Mouse (Mus musculus) monocyte, adult 5-6 weeks (primary cell): Measurements from ENCODE around the gene Kptn. TPM values are rescaled to one million over a fixed set of nuclear protein-coding genes. Genes with fewer than 3 reads are reported as not detected.

Source experiments
- ATAC-seq: fragments of 153-309, 156-312 bp; replicated peaks from 2 replicates; pipeline ENCODE4 v1.8.0; 2017; ENCODE audit warnings: mild to moderate bottlenecking; ENCODE audit not compliant: low TSS enrichment, insufficient number of reproducible peaks, severe bottlenecking, poor library complexity, low FRiP score
- total RNA-seq: library from RNA; stranded (forward); fragments of 200-1000, 200-491, 200-594 nt; gene quantifications from 3 replicates; pipeline ENCODE4 v1.2.3, GENCODE M21; 2017

Gene Kptn
- total RNA-seq: 9.6 to 18.6 TPM (median 15.9 TPM) in 3 replicates

DNA sequence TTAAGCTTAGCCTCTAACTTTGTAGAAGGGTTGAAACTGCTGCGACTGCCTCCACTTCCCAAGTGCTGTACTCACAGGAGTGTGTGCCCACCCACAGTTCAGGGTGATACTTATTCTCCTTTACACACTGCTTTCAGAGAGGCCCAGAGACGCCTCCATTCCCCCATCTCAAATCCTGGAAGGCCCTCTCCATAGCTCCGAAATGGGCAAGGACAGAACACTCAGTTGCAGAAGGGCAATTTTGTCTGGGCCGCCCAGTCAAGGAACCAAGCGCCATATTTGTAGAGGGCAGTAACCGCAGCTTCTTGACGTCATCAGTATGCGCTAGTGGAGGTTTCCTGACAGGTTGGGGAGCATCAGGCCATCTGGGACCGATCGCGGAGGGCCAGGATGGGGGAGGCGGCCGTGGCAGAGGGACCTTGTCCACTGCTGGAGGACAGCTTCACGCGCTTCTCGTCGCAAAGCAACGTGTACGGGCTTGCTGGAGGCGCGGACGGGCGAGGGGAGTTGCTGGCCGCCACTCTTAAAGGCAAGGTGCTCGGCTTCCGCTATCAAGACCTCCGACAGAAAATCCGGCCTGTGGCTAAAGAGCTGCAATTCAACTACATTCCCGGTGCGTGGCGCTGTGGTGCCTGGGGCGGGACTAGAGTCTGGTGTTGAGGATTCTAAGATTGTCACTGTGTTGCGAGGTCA, at the start of gene Kptn:
TSS of gene Kptn (plus strand) at position 327 of the 693 bp plus-strand sequence.
- peak; percentile 86 for ATAC-seq

DNA sequence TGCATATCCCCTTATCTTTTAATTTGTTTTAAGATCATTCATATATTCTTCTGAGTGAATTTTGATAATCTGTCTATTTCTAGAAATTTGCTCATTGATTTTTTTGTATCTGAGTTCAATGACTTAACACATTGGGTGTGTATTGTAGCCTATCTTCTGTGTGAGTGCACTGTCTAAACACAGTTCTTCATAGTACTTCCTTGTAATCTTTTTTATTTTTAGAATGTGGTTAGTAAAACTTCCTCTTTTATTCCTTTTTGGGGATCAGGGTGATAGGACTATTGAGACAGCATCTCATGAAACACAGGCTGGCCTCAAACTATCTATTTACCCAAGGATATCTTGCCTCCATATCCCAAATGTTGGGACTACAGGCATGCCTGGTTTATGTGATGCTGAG, 48.8 kb upstream of the Kptn start:
- peak; percentile 77 for ATAC-seq

DNA sequence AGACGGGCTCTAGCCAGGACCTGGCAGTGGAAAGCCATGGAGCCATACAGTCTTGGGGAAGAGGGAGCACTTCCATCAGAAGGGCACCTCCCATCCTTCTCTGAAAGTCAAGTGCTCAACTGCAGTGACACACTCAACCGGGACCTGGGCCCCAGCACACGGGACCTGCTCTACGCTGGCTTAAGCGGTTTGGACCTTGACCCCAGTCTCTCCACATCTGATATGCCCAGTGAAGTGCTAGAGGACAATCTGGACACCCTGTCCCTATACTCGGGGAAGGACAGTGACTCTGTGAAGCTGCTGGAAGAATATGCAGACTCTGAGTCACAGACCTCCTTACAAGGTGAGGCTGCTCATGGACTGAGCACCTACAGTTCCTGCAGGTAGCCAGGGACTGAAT, 47.8 kb upstream of the Kptn start:
- no peak for ATAC-seq

DNA sequence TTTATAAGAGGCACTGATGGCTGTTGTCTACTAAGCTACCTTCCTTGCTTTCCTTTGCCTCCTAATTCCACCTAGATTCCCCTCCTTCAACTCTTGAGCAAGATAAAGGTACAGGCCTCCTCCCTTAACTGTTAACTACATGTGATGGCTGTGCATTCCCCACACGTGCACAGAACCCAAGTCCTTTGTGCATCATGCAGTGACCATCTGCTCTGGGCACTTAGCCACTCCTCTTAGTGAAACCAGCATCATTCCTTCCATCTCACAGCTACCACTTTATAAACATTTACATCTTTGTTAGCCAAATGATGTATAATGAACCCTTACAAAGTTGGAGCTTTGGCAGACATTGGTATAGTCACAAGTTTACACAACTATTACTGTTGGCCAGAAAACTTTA, 39.7 kb upstream of the Kptn start:
- no peak for ATAC-seq

DNA sequence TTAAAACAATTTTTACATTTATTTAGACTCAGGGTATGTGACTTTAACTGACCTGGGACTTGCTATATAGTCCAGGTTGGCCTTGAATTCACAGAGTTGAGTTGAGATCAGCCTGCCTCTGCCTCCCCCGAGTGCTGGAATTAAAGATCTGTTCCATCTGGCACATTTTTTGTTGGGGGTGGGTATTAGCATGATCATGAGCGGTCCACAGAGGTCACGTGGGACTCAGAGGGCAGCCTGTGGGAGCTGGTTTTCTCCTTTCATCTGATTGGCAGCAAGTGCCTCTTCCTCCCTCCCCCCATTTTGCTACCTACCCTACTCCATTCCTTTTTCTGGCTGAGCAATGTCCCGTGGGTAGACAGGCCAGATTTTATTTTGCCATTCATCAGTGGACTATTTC, 39.1 kb upstream of the Kptn start:
- ATAC-seq: no peak

DNA sequence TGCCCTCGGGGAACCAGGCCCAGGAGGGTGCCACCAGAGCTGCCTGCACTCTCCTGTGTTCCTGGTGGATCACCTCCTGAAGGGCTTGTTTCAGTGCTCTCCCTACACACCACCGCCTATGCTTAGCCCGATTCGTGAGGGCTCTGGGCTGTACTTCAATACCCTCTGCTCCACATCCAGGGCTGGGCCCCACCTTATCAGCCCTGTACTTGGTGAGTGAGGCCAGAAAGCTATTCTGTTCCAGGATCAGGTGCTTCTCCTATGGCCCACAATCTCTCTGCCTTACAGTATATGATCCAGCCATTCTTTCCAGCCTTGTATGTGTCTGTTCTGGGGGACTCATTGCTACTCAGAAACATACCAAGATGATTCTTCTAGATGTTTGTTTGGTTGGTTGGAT, 36.3 kb upstream of the Kptn start:
- ATAC-seq: no peak

DNA sequence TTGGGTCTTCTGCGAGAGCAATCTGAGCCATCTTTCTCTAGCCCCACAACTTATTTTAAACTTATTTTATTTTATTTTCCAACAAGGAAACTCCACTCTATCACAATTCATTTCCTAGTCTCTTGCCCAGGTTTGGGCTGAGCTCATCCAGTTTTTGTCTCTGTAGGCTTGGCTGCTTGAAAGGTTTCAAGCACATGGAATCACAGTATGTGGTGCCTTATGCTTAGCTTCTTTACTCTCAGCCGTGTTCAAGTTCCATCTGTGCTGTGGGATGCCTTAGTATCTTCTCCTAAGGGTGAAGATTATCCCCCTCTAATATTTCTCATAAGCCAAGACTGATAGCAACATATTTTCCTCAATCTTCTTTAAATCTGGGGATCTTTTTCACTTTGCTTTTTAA, 32.1 kb upstream of the Kptn start:
- no peak for ATAC-seq

DNA sequence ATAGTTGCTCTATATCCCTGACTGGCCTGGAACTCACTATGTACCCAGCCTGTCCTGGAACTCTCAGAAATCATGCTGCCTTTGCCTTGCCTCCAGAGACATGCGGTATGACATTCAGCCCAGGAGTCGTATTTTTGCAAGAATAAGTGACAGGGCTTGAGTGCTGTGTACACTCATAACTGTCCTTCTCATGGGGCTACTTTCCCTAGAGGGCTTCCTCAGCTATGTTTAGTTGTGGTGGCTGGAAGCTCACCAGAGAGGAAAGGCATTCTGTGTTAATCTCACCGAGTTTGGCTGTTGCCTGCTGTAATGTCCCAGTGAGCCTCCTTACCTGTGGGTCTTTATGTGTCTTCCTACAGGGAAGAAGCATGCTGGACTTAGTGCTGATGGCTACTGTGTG, 25.1 kb upstream of the Kptn start:
- ATAC-seq: no peak

DNA sequence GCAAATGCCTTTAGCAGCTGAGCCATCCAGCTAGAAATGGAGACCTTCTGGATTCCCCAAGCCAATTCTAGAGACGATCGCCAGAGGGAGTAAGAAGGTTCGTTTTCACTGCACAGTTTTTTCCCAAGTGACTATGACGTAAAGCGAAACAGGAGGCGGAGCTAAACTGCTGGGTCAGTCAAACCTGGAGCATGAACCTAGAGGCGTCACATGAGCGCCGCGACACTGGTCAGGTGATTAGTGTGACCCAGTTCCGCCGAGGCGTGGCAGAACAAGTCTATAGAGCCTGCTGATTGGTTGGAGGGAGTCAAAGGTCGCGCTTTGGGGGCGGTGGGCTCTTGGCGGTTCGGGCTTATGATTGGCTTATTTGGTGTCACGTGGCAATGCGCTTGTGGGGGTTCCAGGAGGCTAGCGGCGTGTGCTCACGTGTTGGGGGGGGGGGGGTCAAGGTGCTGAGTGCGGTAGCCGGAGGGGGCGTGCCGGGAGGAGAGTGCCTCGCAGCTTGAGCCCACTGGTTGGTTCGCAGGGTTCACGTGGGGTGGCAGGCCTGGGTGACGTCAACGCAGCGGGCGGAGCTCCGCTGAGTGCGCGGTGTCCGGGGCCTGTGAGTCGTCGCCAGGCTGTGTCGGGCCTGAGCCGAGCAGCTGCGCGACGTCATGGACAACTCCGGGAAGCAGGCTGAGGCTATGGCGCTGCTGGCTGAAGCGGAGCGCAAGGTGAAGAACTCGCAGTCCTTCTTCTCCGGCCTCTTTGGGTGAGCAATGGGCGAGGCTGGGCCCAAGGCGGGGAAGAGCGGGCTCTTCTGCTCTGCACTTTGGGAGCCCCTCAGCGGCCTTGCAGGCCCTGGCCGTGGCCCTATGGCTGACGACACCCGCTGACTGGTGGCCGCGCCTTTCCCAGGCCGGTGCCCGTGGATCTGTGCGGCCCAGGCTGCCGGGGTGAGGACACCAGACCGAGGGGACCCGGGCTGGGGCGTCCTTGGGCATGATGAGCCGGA, 21.4 kb upstream of the Kptn start, which contains the start of gene Napa:
TSS of gene Napa (plus strand) at position 438 of the 997 bp plus-strand sequence.
- ATAC-seq: peak; percentile 92

DNA sequence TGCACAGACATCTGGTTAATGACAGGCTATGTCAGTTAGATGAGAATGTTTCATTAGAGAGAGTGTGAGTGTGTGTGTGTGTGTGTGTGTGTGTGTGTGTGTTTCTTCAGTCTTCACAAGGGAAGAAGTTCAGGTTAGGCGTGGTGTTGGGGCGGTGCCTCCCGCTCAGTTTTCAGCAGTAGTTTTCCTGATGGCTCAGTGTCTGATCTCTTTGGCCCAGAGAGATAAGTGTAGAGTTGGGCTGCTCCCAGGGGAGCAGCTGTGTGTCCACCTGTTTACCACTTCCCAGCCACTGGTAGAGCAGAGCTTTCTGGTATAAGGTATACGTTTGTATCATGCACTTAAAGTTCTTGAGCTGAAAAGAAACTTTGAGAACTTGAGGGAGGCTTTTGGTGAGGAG, 19.8 kb upstream of the Kptn start:
- no peak for ATAC-seq

DNA sequence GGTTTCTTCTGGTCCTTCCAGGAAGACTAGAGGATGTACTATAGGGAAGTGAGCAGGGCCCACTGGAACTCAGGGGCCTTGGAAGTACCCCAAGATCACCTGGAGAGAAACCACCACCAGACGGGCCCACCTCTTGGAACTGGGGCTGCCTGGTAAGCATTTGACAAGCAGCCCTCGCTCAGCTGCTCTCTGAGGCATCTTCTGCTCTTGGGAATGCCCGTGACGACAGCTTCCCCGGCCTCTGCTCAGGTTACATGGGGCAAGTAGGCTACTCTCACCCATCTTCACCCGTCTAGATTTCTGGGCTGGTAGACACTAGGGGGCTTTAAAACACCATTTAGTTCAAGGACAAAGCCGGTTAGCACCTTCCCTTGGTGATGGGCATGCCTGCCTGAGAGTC, 18.6 kb upstream of the Kptn start:
- no peak for ATAC-seq

DNA sequence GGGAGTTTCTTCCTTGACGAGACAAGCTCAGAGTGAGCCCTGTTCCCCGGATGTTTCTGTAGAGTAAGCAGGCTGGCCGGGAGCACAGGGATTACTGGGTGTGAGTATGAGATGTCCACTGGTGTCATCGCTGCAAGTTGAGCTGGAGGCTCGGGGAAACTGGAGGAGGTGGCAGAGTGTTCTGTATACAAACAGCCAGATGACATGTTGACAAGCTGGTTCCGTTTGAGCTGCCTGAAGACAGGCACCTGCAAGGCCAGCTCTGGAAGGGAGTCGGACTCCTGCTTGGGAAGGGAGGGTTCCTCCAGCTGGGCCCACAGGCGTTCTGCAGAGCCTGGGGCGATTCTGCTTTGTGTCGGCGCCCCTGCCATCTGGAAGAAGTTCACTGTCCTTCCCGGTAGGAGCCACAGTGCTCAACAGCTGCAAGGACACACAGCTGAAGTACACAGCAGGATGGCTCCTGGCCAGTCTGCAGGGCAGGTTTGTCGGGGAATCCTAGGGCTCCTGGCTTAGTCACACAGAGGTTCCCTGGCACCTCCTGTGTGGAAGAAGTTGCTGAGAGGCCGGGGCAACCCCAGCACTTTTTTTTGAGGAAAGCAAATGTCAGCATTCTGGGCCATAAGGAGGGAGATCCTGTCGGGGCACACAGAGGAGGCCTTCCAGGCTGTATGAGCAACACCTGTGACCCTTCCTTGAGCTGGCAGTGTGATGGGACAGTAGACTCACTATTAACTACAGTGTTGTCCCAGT, 17.8 kb upstream of the Kptn start:
- ATAC-seq: no peak

DNA sequence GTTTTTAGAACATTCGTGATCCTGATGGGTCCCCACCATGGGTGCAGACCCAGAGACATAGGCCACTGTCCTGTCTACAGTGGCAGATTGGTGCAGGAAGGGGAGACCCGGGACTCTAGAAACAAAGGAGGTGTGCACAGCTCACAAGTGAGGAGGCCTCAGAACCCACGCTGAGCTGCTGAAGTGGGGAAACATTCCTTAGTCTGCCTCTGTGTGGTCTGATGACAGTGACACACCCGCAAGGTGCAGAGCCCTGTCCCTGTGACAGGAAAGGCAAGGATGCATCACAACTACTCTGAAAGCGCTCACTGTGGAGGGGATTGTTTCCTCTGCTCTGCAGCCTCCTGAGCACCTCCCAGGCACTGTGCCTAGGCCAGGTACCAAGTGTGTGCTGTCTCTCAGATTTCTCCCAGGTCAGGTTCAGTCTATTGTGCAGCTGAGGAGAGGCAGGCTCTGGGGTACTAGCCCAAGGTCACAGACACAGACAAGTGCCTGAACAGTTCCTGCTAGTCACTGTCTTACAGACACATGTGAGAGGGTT, 16.9 kb upstream of the Kptn start:
- ATAC-seq: no peak

DNA sequence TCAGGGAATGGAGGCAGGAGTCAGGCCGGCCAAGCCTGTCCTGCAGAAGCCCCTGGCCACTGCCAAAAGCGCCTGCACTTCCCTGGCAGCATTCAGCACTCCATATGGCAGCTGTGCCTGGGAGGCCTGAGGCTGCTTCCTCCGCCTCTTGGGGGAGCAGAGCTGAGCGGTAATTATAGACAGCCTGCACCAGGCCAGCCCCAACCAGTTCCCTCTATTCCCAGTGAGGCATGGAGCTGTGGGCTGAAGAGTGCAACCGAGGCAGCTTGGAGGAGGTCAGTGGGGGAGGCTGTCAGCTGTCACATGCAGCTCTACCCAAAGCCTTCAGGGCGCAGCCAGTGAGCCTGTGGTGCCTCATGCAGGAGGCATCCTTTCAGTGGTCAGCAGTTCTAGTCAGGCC, 15.9 kb upstream of the Kptn start:
- no peak for ATAC-seq

DNA sequence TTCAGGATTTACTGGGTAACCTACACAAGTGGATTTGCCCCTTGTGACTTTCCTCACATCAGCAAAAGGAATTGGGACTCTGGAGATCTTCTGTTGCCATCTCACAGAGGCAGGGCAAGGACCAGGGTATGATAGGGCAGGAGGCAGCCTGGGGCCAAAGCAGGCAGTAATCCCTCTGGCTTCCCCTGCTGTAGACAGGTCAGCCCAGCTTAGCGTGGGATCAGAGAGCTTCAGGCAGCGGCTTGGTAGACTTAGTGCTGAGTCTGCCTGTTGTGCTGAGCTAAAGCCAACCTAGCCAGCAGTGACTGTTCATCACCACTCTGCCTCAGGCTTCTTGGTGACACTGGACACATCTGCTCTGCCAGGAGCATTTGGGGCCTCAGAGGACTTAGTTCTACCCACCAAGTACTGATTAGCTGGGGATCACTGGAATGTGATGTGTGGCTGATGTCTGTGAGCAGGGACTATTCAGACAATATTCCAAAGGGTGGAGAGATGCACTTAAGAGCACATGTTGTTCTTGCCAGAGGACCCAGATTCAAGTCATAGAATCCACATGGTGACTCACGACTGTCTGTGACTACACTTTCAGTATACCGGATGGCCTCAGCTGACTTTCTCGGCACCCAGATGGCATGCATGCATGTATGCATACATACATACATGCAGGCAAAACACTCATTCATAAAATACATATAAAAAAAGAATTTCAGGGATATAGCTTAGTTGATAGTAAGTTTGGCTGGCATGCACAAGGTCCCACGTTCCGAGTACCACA, 14.9 kb upstream of the Kptn start:
- no peak for ATAC-seq

DNA sequence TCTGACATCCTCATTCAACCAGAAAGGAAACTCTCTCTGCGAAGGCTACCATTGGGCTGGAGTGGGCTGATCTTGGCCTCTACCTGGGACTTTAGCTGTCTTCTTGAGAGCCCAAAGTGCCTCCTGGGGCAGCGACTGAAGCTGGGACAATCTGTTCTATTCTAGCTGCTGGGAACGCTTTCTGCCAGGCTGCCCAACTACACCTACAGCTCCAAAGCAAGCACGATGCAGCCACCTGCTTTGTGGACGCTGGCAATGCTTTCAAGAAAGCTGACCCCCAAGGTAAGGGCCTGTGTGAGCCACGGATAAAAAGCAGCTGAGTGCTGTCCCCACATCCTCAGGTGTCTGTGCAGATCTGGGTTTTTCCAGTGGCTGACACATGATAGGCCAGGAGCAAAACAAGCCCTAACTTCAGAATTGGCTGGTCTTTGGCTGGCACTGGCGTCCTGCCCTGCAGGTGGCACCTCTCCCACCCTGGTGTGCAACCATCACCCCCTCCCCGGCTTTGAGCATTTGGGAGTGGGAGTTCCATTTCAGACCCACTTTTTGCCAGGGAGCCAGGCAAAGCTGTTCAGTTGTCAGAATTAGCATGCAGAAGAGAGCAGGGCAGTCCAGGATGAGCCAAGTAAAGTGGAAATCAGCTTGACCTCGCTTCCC, 10.7 kb upstream of the Kptn start:
- ATAC-seq: no peak

DNA sequence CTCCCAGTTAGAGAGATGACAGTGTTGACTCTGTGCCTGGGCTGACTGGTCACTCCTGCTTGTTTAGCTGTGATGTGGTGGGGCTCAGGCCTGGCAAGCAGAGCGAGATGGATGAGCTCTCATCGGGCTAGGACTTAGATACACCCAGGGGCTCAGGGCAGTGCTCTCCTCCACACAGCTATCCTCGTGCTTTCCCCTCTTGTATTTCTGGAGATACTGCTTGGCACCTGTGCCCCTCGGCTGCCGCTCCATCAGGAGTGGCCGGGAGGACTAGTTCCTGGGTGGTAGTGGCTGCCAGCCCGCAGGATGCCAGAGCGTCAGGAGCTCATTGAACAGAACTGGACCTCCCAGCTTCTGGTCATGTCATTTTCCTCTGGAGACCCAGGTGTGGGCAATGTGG, 9.5 kb upstream of the Kptn start:
- ATAC-seq: no peak
